Mouse (Mus musculus) retina, adult 2 months (tissue): ENCODE data around the gene Cisd1.
"Not testable (repeated sequence)": the region's sequence is repeated elsewhere in the genome, so short reads cannot be mapped to it uniquely, and the experiment has no call there.

Experiments
- DNase-seq: peaks from one replicate; pipeline ENCODE4 v3.0.0-alpha.2; 2012; ENCODE audit warnings: low read depth, low spot score

Cisd1 gene

GRCm38 (mm10) chr10:71344579-71345143 lies at the start of gene Cisd1:
Gene Cisd1 (minus strand): TSS chr10:71344954.
- DNase-seq = peak; percentile 88

- no peak for DNase-seq
Observed at GRCm38 (mm10) chr10:71389311-71389710, 44.6 kb upstream of the Cisd1 start.

- DNase-seq = no peak
Observed at GRCm38 (mm10) chr10:71384159-71385044, 39.6 kb upstream of the Cisd1 start.

- DNase-seq = not testable (repeated sequence)
Observed at GRCm38 (mm10) chr10:71383552-71383924, 38.8 kb upstream of the Cisd1 start.

- DNase-seq = no peak
Observed at GRCm38 (mm10) chr10:71382858-71383551, 38.3 kb upstream of the Cisd1 start.

GRCm38 (mm10) chr10:71382109-71382508 lies 37.4 kb upstream of the Cisd1 start:
- DNase-seq = no peak

- no peak for DNase-seq
Observed at GRCm38 (mm10) chr10:71381471-71382033, 36.8 kb upstream of the Cisd1 start.

- DNase-seq = no peak
Observed at GRCm38 (mm10) chr10:71380406-71380805, 35.7 kb upstream of the Cisd1 start.

GRCm38 (mm10) chr10:71376014-71376413 lies 31.3 kb upstream of the Cisd1 start:
- DNase-seq = no peak

- DNase-seq = no peak
Observed at GRCm38 (mm10) chr10:71373706-71374105, 29.0 kb upstream of the Cisd1 start.

GRCm38 (mm10) chr10:71371881-71372280 lies 27.1 kb upstream of the Cisd1 start:
- no peak for DNase-seq

GRCm38 (mm10) chr10:71369466-71369865 lies 24.7 kb upstream of the Cisd1 start:
- DNase-seq = no peak

- no peak for DNase-seq
Observed at GRCm38 (mm10) chr10:71368128-71368940, 23.6 kb upstream of the Cisd1 start.

- DNase-seq = no peak
Observed at GRCm38 (mm10) chr10:71363858-71364257, 19.1 kb upstream of the Cisd1 start.

GRCm38 (mm10) chr10:71363440-71363839 lies 18.7 kb upstream of the Cisd1 start:
- no peak for DNase-seq

GRCm38 (mm10) chr10:71361836-71362562 lies 17.2 kb upstream of the Cisd1 start:
- DNase-seq = no peak

- DNase-seq = no peak
Observed at GRCm38 (mm10) chr10:71361044-71361443, 16.3 kb upstream of the Cisd1 start.

- no peak for DNase-seq
Observed at GRCm38 (mm10) chr10:71354947-71355346, 10.2 kb upstream of the Cisd1 start.

- no peak for DNase-seq
Observed at GRCm38 (mm10) chr10:71353850-71354249, 9.1 kb upstream of the Cisd1 start.

GRCm38 (mm10) chr10:71351301-71351700 lies 6.5 kb upstream of the Cisd1 start:
- DNase-seq = no peak

- no peak for DNase-seq
Observed at GRCm38 (mm10) chr10:71349290-71349689, 4.5 kb upstream of the Cisd1 start.
